Mouse (Mus musculus) heart, embryonic 10.5 days (tissue): ENCODE results near the gene Yipf1. TPM values are rescaled to one million over a fixed set of nuclear protein-coding genes. Genes with fewer than 3 reads are reported as not detected.

Experiments
- DNase-seq: peaks from one replicate; pipeline ENCODE4 v3.0.0-alpha.2; 2017; ENCODE audit warnings: low spot score
- H3K27ac ChIP-seq: fragments of 300-500 bp; sonication (generic); 2 replicates; pipeline ENCODE4 v1.5.1; 2016; ENCODE audit warnings: mild to moderate bottlenecking
- H3K27me3 ChIP-seq: fragments of 300-500 bp; sonication (generic); 2 replicates; pipeline ENCODE4 v1.6.1; 2016; ENCODE audit warnings: mild to moderate bottlenecking; ENCODE audit not compliant: poor library complexity, insufficient read depth, severe bottlenecking
- H3K36me3 ChIP-seq: fragments of 300-500 bp; sonication (generic); 2 replicates; pipeline ENCODE4 v1.6.1; 2016; ENCODE audit warnings: mild to moderate bottlenecking, moderate library complexity
- H3K4me1 ChIP-seq: fragments of 300-500 bp; sonication (generic); 2 replicates; pipeline ENCODE4 v1.6.1; 2016; ENCODE audit warnings: mild to moderate bottlenecking
- H3K4me3 ChIP-seq: fragments of 300-500 bp; sonication (generic); 2 replicates; pipeline ENCODE4 v1.5.1; 2016; ENCODE audit warnings: mild to moderate bottlenecking, moderate library complexity
- H3K9me3 ChIP-seq: fragments of 300-500 bp; sonication (generic); 2 replicates; pipeline ENCODE4 v1.6.1; 2016; ENCODE audit warnings: mild to moderate bottlenecking, moderate library complexity
- WGBS: fragments of 180-500 bp; shearing (Covaris S2); methylation state at CpG from one replicate; pipeline ENCODE4 v1.1.7; 2016; 5-methylcytosine and 5-hydroxymethylcytosine counted together
- polyA plus RNA-seq: library from polyadenylated mRNA; unstranded; fragments of >200 nt; fragmentation: Nextera tagmentation; extraction: Ambion mirVana; gene quantifications from 2 replicates; pipeline ENCODE4 v1.2.1, GENCODE M21; 2016

Yipf1 gene
- polyA plus RNA-seq, result 43.3 and 45.4 TPM in 2 replicates

- Histone ChIP-seq H3K4me3 (peak within 1 kb of the TSS; percentile 73), H3K27ac (peak within 1 kb of the TSS; percentile 85)
- under 1% methylated on average over 29 of the region's 29 CpGs for WGBS
Observed at GRCm38 (mm10) chr4:107313690-107314478, at the start of gene Yipf1. Yipf1 (plus strand) TSS chr4:107314363.

DNA sequence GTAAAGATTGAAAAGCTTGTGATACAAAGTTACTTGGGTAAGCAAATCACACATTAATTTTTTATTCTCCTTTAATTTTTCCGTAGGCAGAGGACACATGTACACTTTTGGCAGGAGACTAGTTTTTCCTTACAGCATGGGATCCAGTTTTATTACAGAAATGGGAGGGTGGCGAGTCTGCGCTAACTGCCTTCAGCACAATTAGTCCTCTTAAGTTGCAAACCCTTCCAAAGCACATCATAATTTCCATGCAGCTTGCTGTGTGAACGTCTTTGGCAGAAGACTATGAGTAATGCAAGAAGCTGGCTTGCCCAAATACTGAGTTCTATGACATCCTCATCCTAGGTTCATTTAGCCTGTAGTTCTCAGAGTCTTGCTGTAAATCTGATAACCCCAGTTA, 40.5 kb upstream of the Yipf1 start:
- Histone ChIP-seq H3K4me3 (no peak overlapping the region), H3K9me3 (no peaks in the 10 kb centered on the region), H3K27ac (no peak overlapping the region), H3K36me3 (peaks cover 2% of the 10 kb centered on the region; the same call in 1 of the 2 replicates), H3K27me3 (no peaks in the 10 kb centered on the region), H3K4me1 (peaks cover 12% of the 10 kb centered on the region)
- DNase-seq, result no peak
- 83% methylated on average over 4 of the region's 4 CpGs for WGBS

More at GRCm38 (mm10) chr4:107313690-107314478, at the start of gene Yipf1:
- no peaks in the 10 kb centered on the region for H3K9me3 ChIP-seq
- no peaks in the 10 kb centered on the region for H3K27me3 ChIP-seq
- H3K36me3 ChIP-seq, result peaks cover 13% of the 10 kb centered on the region; the same call in 1 of the 2 replicates
- DNase-seq, result peak; percentile 96
- H3K4me1 ChIP-seq, result peaks cover 10% of the 10 kb centered on the region

DNA sequence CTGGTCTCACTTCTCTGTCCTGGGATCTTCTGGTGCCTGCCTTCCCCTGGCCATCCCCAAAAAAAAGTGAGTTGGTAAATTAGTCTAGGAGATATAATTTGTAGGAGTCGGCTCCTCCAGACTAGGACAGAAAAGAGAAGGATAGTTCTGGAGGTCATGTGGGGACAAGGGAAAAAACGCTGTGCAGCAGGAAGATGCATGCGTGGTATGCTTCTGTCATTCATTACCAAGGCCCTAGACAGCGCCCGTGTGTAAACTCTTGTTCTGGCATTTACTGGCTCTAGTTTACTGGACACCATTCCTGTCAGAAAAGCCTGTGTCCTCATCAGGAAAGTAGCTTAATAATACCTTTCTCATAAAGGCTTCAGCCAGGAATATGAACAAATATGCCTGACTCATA, 39.7 kb upstream of the Yipf1 start:
- Histone ChIP-seq H3K9me3 (no peaks in the 10 kb centered on the region), H3K27ac (no peak overlapping the region), H3K36me3 (peaks cover 2% of the 10 kb centered on the region; the same call in 1 of the 2 replicates), H3K27me3 (no peaks in the 10 kb centered on the region), H3K4me3 (no peak overlapping the region), H3K4me1 (peaks cover 14% of the 10 kb centered on the region)
- no peak for DNase-seq
- 71% methylated on average over 5 of the region's 5 CpGs for WGBS

DNA sequence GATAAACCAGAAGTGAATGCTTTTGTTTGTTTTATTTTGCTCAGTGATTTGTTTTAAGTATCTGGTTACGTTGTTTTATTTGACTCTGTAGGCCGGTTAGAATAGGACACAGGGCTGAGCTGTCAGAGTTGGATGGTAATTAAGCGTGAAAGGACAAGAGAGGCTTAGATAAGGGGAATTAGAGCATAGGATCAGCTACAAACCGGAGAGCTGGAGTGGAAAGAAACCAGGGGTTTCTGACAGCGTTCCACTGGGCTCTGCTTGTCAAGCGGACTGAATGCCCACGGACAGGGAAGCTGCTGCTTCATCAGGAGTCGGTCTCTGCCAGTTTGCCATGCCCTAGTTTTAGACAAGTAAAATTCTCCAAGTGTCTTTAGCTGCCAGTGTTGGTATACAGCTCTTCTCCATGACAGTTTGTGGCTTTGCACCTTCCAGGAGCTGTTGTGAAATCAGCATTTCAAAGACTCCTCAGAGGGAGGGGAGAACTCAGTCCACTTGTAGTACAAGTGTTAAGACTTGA, 35.9 kb upstream of the Yipf1 start:
- Histone ChIP-seq H3K27me3 (no peaks in the 10 kb centered on the region), H3K4me3 (no peak overlapping the region), H3K4me1 (peaks cover 8% of the 10 kb centered on the region), H3K36me3 (peaks cover 13% of the 10 kb centered on the region), H3K9me3 (no peaks in the 10 kb centered on the region), H3K27ac (no peak overlapping the region)
- 14% methylated on average over 8 of the region's 8 CpGs for WGBS
- no peak for DNase-seq

- Histone ChIP-seq H3K4me1 (peaks cover 8% of the 10 kb centered on the region), H3K36me3 (peaks cover 13% of the 10 kb centered on the region), H3K27me3 (no peaks in the 10 kb centered on the region), H3K9me3 (no peaks in the 10 kb centered on the region), H3K4me3 (no peak overlapping the region), H3K27ac (no peak overlapping the region)
- 66% methylated on average over 7 of the region's 7 CpGs for WGBS
- DNase-seq, result no peak
Observed at GRCm38 (mm10) chr4:107280843-107281475, 33.2 kb upstream of the Yipf1 start.

DNA sequence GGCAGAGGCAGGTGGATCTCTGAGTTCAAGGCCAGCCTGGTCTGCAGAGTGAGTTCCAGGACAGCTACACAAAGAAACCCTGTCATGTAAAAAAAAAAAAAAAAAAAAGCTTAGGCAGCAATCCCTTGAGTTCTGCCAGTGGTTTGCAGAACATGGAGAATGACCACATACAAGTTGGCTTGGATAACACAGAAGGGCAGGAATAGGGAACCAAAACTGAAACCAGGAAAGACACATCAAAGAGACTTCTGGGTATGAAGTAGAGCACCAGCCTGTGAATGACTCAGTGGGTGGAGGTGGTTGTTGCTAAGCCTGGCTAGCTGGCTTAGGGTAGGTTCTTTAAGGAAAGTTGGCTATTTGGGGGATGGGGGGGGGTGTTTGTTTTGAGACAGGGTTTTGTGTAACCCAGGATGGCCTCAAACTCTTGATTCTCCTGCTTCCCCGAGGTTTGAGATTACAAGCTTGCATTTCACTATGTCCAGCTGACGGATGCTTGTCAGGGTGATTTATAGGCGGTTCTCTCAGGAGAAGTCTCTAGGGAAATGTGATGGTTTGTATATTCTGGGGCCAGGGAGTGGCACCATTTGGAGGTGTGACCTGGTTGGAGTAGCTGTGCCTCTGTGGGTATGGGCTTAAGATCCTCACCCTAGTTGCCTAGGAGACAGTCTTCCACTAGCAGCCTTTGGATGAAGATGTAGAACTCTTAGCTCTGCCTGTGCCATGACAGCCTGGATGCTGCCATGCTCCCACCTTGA, 28.5 kb upstream of the Yipf1 start:
- no peak for DNase-seq
- no peaks in the 10 kb centered on the region for H3K27me3 ChIP-seq
- no peaks in the 10 kb centered on the region for H3K4me1 ChIP-seq
- peaks cover 5% of the 10 kb centered on the region; the same call in 1 of the 2 replicates for H3K36me3 ChIP-seq
- no peak overlapping the region for H3K4me3 ChIP-seq
- H3K27ac ChIP-seq, result no peak overlapping the region
- 74% methylated on average over 3 of the region's 3 CpGs for WGBS
- no peaks in the 10 kb centered on the region for H3K9me3 ChIP-seq

- H3K4me3 ChIP-seq, result no peak overlapping the region
- H3K27ac ChIP-seq, result no peak overlapping the region
- no peaks in the 10 kb centered on the region for H3K9me3 ChIP-seq
- H3K36me3 ChIP-seq, result no peaks in the 10 kb centered on the region
- no peaks in the 10 kb centered on the region for H3K27me3 ChIP-seq
- H3K4me1 ChIP-seq, result no peaks in the 10 kb centered on the region
- WGBS, result 87% methylated on average over 8 of the region's 8 CpGs
- no peak for DNase-seq
Observed at GRCm38 (mm10) chr4:107286386-107286785, 27.8 kb upstream of the Yipf1 start.

GRCm38 (mm10) chr4:107287517-107287916, 26.6 kb upstream of the Yipf1 start:
- H3K27me3 ChIP-seq, result no peaks in the 10 kb centered on the region
- DNase-seq, result no peak
- WGBS, result 80% methylated on average over 2 of the region's 2 CpGs
- H3K9me3 ChIP-seq, result no peaks in the 10 kb centered on the region
- H3K4me3 ChIP-seq, result no peak overlapping the region
- peaks cover 7% of the 10 kb centered on the region for H3K4me1 ChIP-seq
- H3K36me3 ChIP-seq, result no peaks in the 10 kb centered on the region
- no peak overlapping the region for H3K27ac ChIP-seq

GRCm38 (mm10) chr4:107291611-107292272, 22.4 kb upstream of the Yipf1 start:
- Histone ChIP-seq H3K9me3 (no peaks in the 10 kb centered on the region), H3K27ac (no peak overlapping the region), H3K4me3 (no peak overlapping the region), H3K4me1 (peaks cover 8% of the 10 kb centered on the region), H3K27me3 (no peaks in the 10 kb centered on the region), H3K36me3 (no peaks in the 10 kb centered on the region)
- 83% methylated on average over 7 of the region's 7 CpGs for WGBS
- DNase-seq, result no peak

DNA sequence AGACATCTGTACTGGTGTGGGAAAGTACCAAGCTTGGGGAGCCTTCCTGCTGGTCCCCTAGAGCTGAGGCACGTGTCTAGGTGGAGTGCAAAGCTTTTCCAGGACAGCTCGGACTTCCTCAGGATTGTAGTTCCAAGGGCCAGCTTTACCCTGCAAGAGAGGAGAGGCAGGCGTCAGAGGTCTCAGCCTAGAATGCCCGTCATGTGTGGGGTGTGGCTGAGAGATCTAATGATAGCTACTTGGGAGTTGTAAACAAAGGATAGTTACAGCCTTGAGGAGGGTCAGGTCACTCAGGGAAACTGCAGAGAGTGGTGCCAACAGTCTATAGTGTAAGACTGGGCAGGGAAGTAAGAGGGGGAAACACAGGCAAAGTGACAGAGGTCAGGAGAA, 21.9 kb upstream of the Yipf1 start:
- Histone ChIP-seq H3K4me1 (peaks cover 8% of the 10 kb centered on the region), H3K36me3 (no peaks in the 10 kb centered on the region), H3K9me3 (no peaks in the 10 kb centered on the region), H3K4me3 (no peak overlapping the region), H3K27me3 (no peaks in the 10 kb centered on the region), H3K27ac (0 out of 2 replicates have a peak overlapping the region, but pooled peaks have one; percentile 11)
- DNase-seq, result no peak
- 31% methylated on average over 4 of the region's 4 CpGs for WGBS

DNA sequence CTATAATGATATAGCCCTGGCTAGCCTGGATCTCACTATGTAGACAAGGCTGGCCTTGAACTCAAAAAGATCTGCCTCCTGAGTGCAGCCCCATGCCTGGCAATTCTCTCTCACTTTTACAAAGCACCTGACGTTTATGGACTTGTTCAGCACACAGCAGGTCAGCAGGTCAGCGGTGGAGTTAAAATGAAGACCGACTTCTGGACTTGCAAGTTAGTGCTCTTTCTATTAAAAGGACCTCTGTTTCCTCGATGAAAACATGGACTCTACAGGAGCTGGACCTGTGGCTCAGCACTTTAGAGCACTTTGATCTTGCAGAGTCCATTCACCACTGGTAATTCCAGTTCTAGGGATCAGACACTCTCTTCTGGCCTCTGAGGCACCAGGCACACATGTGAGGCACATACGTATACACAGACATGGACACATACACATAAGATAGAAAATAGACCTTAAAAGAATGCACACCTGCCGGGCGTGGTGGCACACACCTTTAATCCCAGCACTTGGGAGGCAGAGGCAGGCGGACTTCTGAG, 16.0 kb upstream of the Yipf1 start:
- Histone ChIP-seq H3K4me3 (no peak overlapping the region), H3K4me1 (no peaks in the 10 kb centered on the region), H3K9me3 (no peaks in the 10 kb centered on the region), H3K36me3 (no peaks in the 10 kb centered on the region), H3K27ac (no peak overlapping the region), H3K27me3 (0 out of 2 replicates have a peak, but pooled peaks cover 7% of the 10 kb centered on the region)
- 80% methylated on average over 8 of the region's 8 CpGs for WGBS
- no peak for DNase-seq

DNA sequence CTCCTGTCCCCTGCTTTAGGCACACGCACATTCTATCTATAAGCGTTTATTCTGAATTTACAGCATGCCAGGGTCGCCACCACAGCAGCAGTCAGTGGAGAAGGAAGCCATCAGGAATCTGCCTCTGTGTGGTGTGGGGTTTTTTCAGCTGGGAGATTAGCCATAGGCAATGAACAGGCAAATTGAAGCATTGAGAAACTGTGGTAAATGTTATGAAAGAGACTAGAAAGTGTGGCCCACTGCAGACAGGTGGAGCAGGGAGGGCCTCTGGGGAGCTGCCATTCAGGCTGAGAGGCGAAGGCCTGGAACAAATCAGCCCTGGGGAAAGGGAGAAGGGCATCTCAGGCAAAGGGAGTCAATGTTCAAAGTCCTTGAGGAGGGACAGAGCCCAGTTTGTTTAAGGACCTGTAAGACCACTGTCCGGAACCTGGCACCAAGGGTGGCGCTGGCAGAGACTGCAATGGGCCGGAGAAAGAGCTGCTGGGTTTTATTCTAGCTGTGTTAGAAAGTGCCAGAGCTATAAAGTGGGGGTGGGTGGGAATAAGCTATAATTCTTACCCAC, 14.3 kb upstream of the Yipf1 start:
- Histone ChIP-seq H3K36me3 (no peaks in the 10 kb centered on the region), H3K27ac (no peak overlapping the region), H3K4me3 (no peak overlapping the region), H3K4me1 (no peaks in the 10 kb centered on the region; the same call in 1 of the 2 replicates), H3K27me3 (peaks cover 10% of the 10 kb centered on the region; the same call in 1 of the 2 replicates), H3K9me3 (no peaks in the 10 kb centered on the region)
- 81% methylated on average over 7 of the region's 7 CpGs for WGBS
- no peak for DNase-seq
